Mouse (Mus musculus): ENCODE results near the gene Arhgap15.

DNA sequence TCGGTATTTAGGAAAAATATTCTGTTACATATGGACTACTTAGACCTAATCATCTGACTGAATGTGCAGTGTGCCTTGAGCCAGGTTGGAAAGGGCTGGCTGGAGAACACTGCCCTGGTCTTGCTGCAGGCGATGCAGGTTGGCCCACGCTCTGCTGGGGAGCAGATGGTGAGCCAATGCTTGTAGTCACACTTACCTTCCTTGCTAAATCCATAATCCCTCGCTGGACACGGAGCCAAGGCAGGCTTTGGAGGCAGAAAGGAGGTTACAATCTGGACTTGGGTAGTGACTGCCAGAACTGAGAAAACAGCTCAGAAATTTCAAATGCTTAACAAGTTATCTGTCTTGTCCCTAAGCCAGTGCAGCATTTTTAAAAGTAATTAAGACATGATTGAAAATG is 241.2 kb downstream of the Arhgap15 start:
- TF ChIP-seq CTCF (IDR thresholded peaks at IDR 0.05; ENCODE audit: low read depth): no peak
- TF ChIP-seq EP300 (IDR thresholded peaks at IDR 0.05; ENCODE audit: low read depth): no peak
